Mouse (Mus musculus) brain, embryonic 14.5 days (tissue): Measurements from ENCODE around the gene Tnfsf9.

Source experiments
- CTCF ChIP-seq: fragments of 200-500 bp; IDR thresholded peaks from 2 replicates; pipeline ENCODE4 v1.5.1; 2012; ENCODE audit warnings: inconsistent platforms, mild to moderate bottlenecking, moderate library complexity, borderline replicate concordance; ENCODE audit not compliant: insufficient read depth, insufficient read length; ENCODE audit errors: extremely low read depth
- POLR2A ChIP-seq: fragments of 200-500 bp; IDR thresholded peaks from 2 replicates; pipeline ENCODE4 v1.6.1; 2012; ENCODE audit warnings: mild to moderate bottlenecking, inconsistent platforms, borderline replicate concordance; ENCODE audit not compliant: poor library complexity, insufficient read depth, insufficient read length, severe bottlenecking; ENCODE audit errors: extremely low read depth

DNA sequence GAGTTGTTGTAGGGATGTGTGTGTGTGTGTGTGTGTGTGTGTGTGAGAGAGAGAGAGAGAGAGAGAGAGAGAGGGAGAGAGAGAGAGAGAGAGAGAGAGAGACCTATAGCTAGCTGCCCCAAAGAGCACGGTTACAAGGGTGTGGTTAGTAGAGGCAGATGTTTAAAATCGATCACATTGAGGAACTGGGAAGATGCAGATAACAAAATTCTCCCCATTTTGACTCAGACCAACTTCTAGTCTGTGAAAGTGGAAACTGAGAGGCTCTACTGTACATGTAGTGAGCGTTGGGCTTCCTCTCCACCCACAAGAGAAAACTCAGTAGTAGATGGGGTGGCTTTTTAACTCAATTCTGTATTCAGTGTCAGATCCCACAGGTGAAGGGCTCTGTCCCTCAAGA is 34.6 kb downstream of the Tnfsf9 start:
- TF ChIP-seq POLR2A, result no peak
- TF ChIP-seq CTCF, result no peak
